Mouse (Mus musculus): ENCODE results near the gene Shank1. TPM values are rescaled to one million over a fixed set of nuclear protein-coding genes. Genes with fewer than 3 reads are reported as not detected.

Gene Shank1
- polyA plus RNA-seq (2015; fragmentation: Nextera tagmentation; extraction: Ambion mirVana), result 1.2 and 1.5 TPM in 2 replicates

- H3K27me3 ChIP-seq (replicated peaks; ENCODE audit: control insufficient read depth, insufficient read depth, low read length), result peaks cover 15% of the 10 kb centered on the region; the same call in 1 of the 2 replicates
- H3K4me1 ChIP-seq (ENCODE audit: control insufficient read depth, insufficient read depth, low read length), result peaks cover 20% of the 10 kb centered on the region
- peak within 1 kb of the TSS; percentile 54 for H3K4me3 ChIP-seq (ENCODE audit: low read length)
- 17% methylated on average over 15 of the region's 22 CpGs for WGBS
- no peak within 1 kb of the TSS for H3K27ac ChIP-seq (ENCODE audit: low read length)
- no peaks in the 10 kb centered on the region for H3K9me3 ChIP-seq (ENCODE audit: control insufficient read depth, low read length)
- no peaks in the 10 kb centered on the region for H3K36me3 ChIP-seq (ENCODE audit: control insufficient read depth, insufficient read depth, low read length)
- peak within 1 kb of the TSS; percentile 98 for H3K4me2 ChIP-seq (ENCODE audit: low read depth, low read length)
- no peak for ATAC-seq
- peak within 1 kb of the TSS; percentile 64 for H3K9ac ChIP-seq (ENCODE audit: low read depth, low read length)
Observed at GRCm38 (mm10) chr7:44309475-44310284, at the start of gene Shank1. Gene Shank1 (plus strand): TSS chr7:44310253.

- peaks cover 10% of the 10 kb centered on the region; the same call in 1 of the 2 replicates for H3K27me3 ChIP-seq (replicated peaks; ENCODE audit: control insufficient read depth, insufficient read depth, low read length)
- no peak overlapping the region for H3K9ac ChIP-seq (ENCODE audit: low read depth, low read length)
- ATAC-seq, result no peak
- no peaks in the 10 kb centered on the region for H3K9me3 ChIP-seq (ENCODE audit: control insufficient read depth, low read length)
- no peak overlapping the region for H3K4me3 ChIP-seq (ENCODE audit: low read length)
- no peaks in the 10 kb centered on the region for H3K4me1 ChIP-seq (ENCODE audit: control insufficient read depth, insufficient read depth, low read length)
- no peaks in the 10 kb centered on the region for H3K36me3 ChIP-seq (ENCODE audit: control insufficient read depth, insufficient read depth, low read length)
- H3K27ac ChIP-seq (ENCODE audit: low read length), result no peak overlapping the region
- 69% methylated on average over 6 of the region's 6 CpGs for WGBS
- H3K4me2 ChIP-seq (ENCODE audit: low read depth, low read length), result no peak overlapping the region
Observed at GRCm38 (mm10) chr7:44260410-44260809, 49.6 kb upstream of the Shank1 start.

- H3K9me3 ChIP-seq (ENCODE audit: control insufficient read depth, low read length), result no peaks in the 10 kb centered on the region
- no peak within 1 kb of the TSS for H3K27ac ChIP-seq (ENCODE audit: low read length)
- no peaks in the 10 kb centered on the region for H3K36me3 ChIP-seq (ENCODE audit: control insufficient read depth, insufficient read depth, low read length)
- no peak within 1 kb of the TSS for H3K4me3 ChIP-seq (ENCODE audit: low read length)
- peaks cover 10% of the 10 kb centered on the region; the same call in 1 of the 2 replicates for H3K27me3 ChIP-seq (replicated peaks; ENCODE audit: control insufficient read depth, insufficient read depth, low read length)
- H3K4me1 ChIP-seq (ENCODE audit: control insufficient read depth, insufficient read depth, low read length), result no peaks in the 10 kb centered on the region
- H3K9ac ChIP-seq (ENCODE audit: low read depth, low read length), result no peak within 1 kb of the TSS
- ATAC-seq, result no peak
- 41% methylated on average over 5 of the region's 5 CpGs for WGBS
- no peak within 1 kb of the TSS for H3K4me2 ChIP-seq (ENCODE audit: low read depth, low read length)
Observed at GRCm38 (mm10) chr7:44261147-44261546, 48.9 kb upstream of the Shank1 start, which contains the start of gene Gm15517. Gene Gm15517 (plus strand): TSS chr7:44261447.

- Histone ChIP-seq H3K27ac (ENCODE audit: low read length) (no peak overlapping the region), H3K27me3 (replicated peaks; ENCODE audit: control insufficient read depth, insufficient read depth, low read length) (peaks cover 10% of the 10 kb centered on the region; the same call in 1 of the 2 replicates), H3K4me2 (ENCODE audit: low read depth, low read length) (peak overlapping the region; percentile 49), H3K4me3 (ENCODE audit: low read length) (peak overlapping the region; percentile 20; the same call in 1 of the 2 replicates), H3K36me3 (ENCODE audit: control insufficient read depth, insufficient read depth, low read length) (no peaks in the 10 kb centered on the region), H3K4me1 (ENCODE audit: control insufficient read depth, insufficient read depth, low read length) (no peaks in the 10 kb centered on the region), H3K9me3 (ENCODE audit: control insufficient read depth, low read length) (no peaks in the 10 kb centered on the region), H3K9ac (ENCODE audit: low read depth, low read length) (no peak overlapping the region)
- 3% methylated on average over 34 of the region's 34 CpGs for WGBS
- ATAC-seq, result peak; percentile 83
Observed at GRCm38 (mm10) chr7:44262791-44263643, 47.0 kb upstream of the Shank1 start.

GRCm38 (mm10) chr7:44268117-44268516 lies 41.9 kb upstream of the Shank1 start:
- WGBS, result 73% methylated on average over 11 of the region's 11 CpGs
- no peaks in the 10 kb centered on the region for H3K4me1 ChIP-seq (ENCODE audit: control insufficient read depth, insufficient read depth, low read length)
- ATAC-seq, result no peak
- H3K4me2 ChIP-seq (ENCODE audit: low read depth, low read length), result no peak overlapping the region
- no peak overlapping the region for H3K4me3 ChIP-seq (ENCODE audit: low read length)
- no peaks in the 10 kb centered on the region for H3K36me3 ChIP-seq (ENCODE audit: control insufficient read depth, insufficient read depth, low read length)
- no peak overlapping the region for H3K9ac ChIP-seq (ENCODE audit: low read depth, low read length)
- no peaks in the 10 kb centered on the region for H3K9me3 ChIP-seq (ENCODE audit: control insufficient read depth, low read length)
- H3K27me3 ChIP-seq (replicated peaks; ENCODE audit: control insufficient read depth, insufficient read depth, low read length), result peaks cover 7% of the 10 kb centered on the region; the same call in 1 of the 2 replicates
- H3K27ac ChIP-seq (ENCODE audit: low read length), result no peak overlapping the region

- Histone ChIP-seq H3K36me3 (ENCODE audit: control insufficient read depth, insufficient read depth, low read length) (no peaks in the 10 kb centered on the region), H3K4me3 (ENCODE audit: low read length) (no peak overlapping the region), H3K27ac (ENCODE audit: low read length) (no peak overlapping the region), H3K4me2 (ENCODE audit: low read depth, low read length) (no peak overlapping the region), H3K4me1 (ENCODE audit: control insufficient read depth, insufficient read depth, low read length) (no peaks in the 10 kb centered on the region), H3K9me3 (ENCODE audit: control insufficient read depth, low read length) (no peaks in the 10 kb centered on the region), H3K9ac (ENCODE audit: low read depth, low read length) (no peak overlapping the region), H3K27me3 (replicated peaks; ENCODE audit: control insufficient read depth, insufficient read depth, low read length) (peaks cover 7% of the 10 kb centered on the region; the same call in 1 of the 2 replicates)
- WGBS, result 87% methylated on average over 2 of the region's 2 CpGs
- ATAC-seq, result no peak
Observed at GRCm38 (mm10) chr7:44269397-44269796, 40.7 kb upstream of the Shank1 start.

- H3K9me3 ChIP-seq (ENCODE audit: control insufficient read depth, low read length), result no peaks in the 10 kb centered on the region
- H3K27ac ChIP-seq (ENCODE audit: low read length), result no peak overlapping the region
- H3K4me3 ChIP-seq (ENCODE audit: low read length), result no peak overlapping the region
- no peak for ATAC-seq
- H3K4me1 ChIP-seq (ENCODE audit: control insufficient read depth, insufficient read depth, low read length), result no peaks in the 10 kb centered on the region
- no peak overlapping the region for H3K4me2 ChIP-seq (ENCODE audit: low read depth, low read length)
- no peaks in the 10 kb centered on the region for H3K36me3 ChIP-seq (ENCODE audit: control insufficient read depth, insufficient read depth, low read length)
- 69% methylated on average over 2 of the region's 2 CpGs for WGBS
- no peak overlapping the region for H3K9ac ChIP-seq (ENCODE audit: low read depth, low read length)
- H3K27me3 ChIP-seq (replicated peaks; ENCODE audit: control insufficient read depth, insufficient read depth, low read length), result peaks cover 6% of the 10 kb centered on the region; the same call in 1 of the 2 replicates
Observed at GRCm38 (mm10) chr7:44271309-44271708, 38.7 kb upstream of the Shank1 start.

- Histone ChIP-seq H3K9ac (ENCODE audit: low read depth, low read length) (no peak overlapping the region), H3K27me3 (replicated peaks; ENCODE audit: control insufficient read depth, insufficient read depth, low read length) (peaks cover 6% of the 10 kb centered on the region; the same call in 1 of the 2 replicates), H3K4me1 (ENCODE audit: control insufficient read depth, insufficient read depth, low read length) (no peaks in the 10 kb centered on the region), H3K4me3 (ENCODE audit: low read length) (no peak overlapping the region), H3K4me2 (ENCODE audit: low read depth, low read length) (no peak overlapping the region), H3K9me3 (ENCODE audit: control insufficient read depth, low read length) (no peaks in the 10 kb centered on the region), H3K36me3 (ENCODE audit: control insufficient read depth, insufficient read depth, low read length) (no peaks in the 10 kb centered on the region), H3K27ac (ENCODE audit: low read length) (no peak overlapping the region)
- ATAC-seq, result no peak
- 89% methylated on average over 7 of the region's 7 CpGs for WGBS
Observed at GRCm38 (mm10) chr7:44272546-44272945, 37.5 kb upstream of the Shank1 start.

- no peak overlapping the region for H3K4me3 ChIP-seq (ENCODE audit: low read length)
- H3K9ac ChIP-seq (ENCODE audit: low read depth, low read length), result no peak overlapping the region
- no peaks in the 10 kb centered on the region for H3K4me1 ChIP-seq (ENCODE audit: control insufficient read depth, insufficient read depth, low read length)
- no peak overlapping the region for H3K27ac ChIP-seq (ENCODE audit: low read length)
- no peak for ATAC-seq
- H3K9me3 ChIP-seq (ENCODE audit: control insufficient read depth, low read length), result no peaks in the 10 kb centered on the region
- WGBS, result 74% methylated on average over 7 of the region's 7 CpGs
- peaks cover 6% of the 10 kb centered on the region; the same call in 1 of the 2 replicates for H3K27me3 ChIP-seq (replicated peaks; ENCODE audit: control insufficient read depth, insufficient read depth, low read length)
- no peak overlapping the region for H3K4me2 ChIP-seq (ENCODE audit: low read depth, low read length)
- no peaks in the 10 kb centered on the region for H3K36me3 ChIP-seq (ENCODE audit: control insufficient read depth, insufficient read depth, low read length)
Observed at GRCm38 (mm10) chr7:44273446-44273845, 36.6 kb upstream of the Shank1 start.
